Mouse (Mus musculus) hindbrain, embryonic 10.5 days (tissue): Measurements from ENCODE around the gene Cstf3. TPM values are rescaled to one million over a fixed set of nuclear protein-coding genes. Genes with fewer than 3 reads are reported as not detected.
A peak's percentile ranks its signal among the peaks of the same experiment; 100 is the strongest.
"Not testable (repeated sequence)": the region's sequence is repeated elsewhere in the genome, so short reads cannot be mapped to it uniquely, and the experiment has no call there.

Experiments
- DNase-seq: peaks from one replicate; pipeline ENCODE4 v3.0.0-alpha.2; 2017; ENCODE audit warnings: low spot score
- H3K27ac ChIP-seq: fragments of 300-500 bp; sonication (generic); 2 replicates; pipeline ENCODE4 v1.5.1; 2016; ENCODE audit warnings: mild to moderate bottlenecking, moderate library complexity
- H3K27me3 ChIP-seq: fragments of 300-500 bp; sonication (generic); 2 replicates; pipeline ENCODE4 v1.6.1; 2016; ENCODE audit warnings: mild to moderate bottlenecking; ENCODE audit not compliant: poor library complexity, insufficient read depth, severe bottlenecking
- H3K36me3 ChIP-seq: fragments of 300-500 bp; sonication (generic); 2 replicates; pipeline ENCODE4 v1.6.1; 2016; ENCODE audit warnings: mild to moderate bottlenecking, moderate library complexity
- H3K4me1 ChIP-seq: fragments of 300-500 bp; sonication (generic); replicated peaks from 2 replicates; pipeline ENCODE4 v1.6.1; 2016; ENCODE audit warnings: mild to moderate bottlenecking
- H3K4me3 ChIP-seq: fragments of 300-500 bp; sonication (generic); 2 replicates; pipeline ENCODE4 v1.5.1; 2016; ENCODE audit warnings: mild to moderate bottlenecking, moderate library complexity
- H3K9me3 ChIP-seq: fragments of 300-500 bp; sonication (generic); 2 replicates; pipeline ENCODE4 v1.6.1; 2016; ENCODE audit warnings: mild to moderate bottlenecking, moderate library complexity
- WGBS: fragments of 180-500 bp; shearing (Covaris S2); methylation state at CpG from one replicate; pipeline ENCODE4 v1.1.7; 2016; 5-methylcytosine and 5-hydroxymethylcytosine counted together
- polyA plus RNA-seq: library from polyadenylated mRNA; unstranded; fragments of >200 nt; fragmentation: Nextera tagmentation; extraction: Ambion mirVana; gene quantifications from 2 replicates; pipeline ENCODE4 v1.2.1, GENCODE M21; 2016

The Cstf3 gene
- 86.4 and 89.8 TPM in 2 replicates for polyA plus RNA-seq

DNA sequence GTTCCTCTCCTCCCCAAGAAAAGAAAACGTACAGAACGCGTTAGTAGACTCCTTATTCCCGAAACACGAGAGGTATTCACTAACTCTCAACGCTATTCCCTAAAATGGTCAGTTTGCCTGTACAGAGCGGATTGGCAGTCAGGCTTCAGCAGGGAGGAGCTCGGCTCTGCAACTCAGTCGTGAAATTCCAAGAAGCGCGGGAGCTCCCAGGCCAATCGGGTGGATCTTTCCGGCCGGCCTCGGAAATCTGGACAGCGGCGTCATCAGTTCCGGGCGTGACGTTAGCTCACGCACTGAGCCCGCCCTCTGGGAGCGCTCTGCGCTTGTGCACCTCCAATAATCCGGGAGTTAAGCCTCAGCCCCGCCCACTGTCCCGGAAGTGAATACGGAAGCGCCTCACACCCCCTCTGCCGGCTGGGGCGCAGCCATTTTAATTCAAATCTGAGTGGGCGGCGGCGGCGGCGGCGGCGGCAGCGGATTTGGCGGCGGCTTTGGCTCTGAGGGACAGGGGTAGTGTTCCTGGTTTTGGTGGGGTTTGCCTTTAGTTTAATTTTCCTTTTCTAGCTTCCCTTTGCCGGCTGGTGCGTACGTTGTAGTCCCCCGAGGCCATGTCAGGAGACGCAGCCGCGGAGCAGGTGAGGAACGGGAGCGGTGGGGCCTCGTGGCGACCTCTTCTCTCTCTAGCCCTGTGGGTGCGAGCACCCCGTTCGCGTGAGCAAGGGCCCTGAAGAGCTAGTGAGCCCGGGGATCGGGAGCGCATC lies at the start of gene Cstf3:
Gene Cstf3 (plus strand): TSS at position 456 of the 761 bp plus-strand sequence.
- peak; percentile 100 for DNase-seq
- Histone ChIP-seq H3K4me1 (peaks cover 21% of the 10 kb centered on the region), H3K9me3 (no peaks in the 10 kb centered on the region), H3K27ac (peak within 1 kb of the TSS; percentile 93), H3K27me3 (no peaks in the 10 kb centered on the region), H3K36me3 (peaks cover 7% of the 10 kb centered on the region; the same call in 1 of the 2 replicates), H3K4me3 (peak within 1 kb of the TSS; percentile 77)
- WGBS: under 1% methylated on average over 59 of the region's 59 CpGs

DNA sequence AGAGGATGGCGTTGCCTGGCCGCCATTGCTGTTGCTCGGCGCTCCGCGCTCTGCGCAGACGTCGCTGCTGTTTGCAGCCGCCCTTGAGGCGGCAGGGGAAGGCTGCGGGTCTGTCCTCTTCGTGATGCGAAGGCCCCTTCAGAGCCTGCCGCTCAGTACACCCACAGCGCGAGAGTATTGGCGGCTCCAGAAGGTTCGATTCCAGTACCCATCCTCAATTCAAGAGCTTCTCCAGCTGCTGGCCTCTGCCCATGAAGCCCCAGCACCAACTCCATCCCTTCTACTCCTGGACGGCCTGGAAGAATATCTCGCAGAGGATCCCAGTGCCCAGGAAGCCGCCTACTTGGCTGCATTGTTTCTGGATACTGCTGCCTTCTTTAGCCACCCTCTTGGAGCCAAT lies 33.6 kb upstream of the Cstf3 start:
- 91% methylated on average over 22 of the region's 22 CpGs for WGBS
- not testable (repeated sequence) for DNase-seq, H3K9me3 ChIP-seq, H3K36me3 ChIP-seq, H3K4me1 ChIP-seq, H3K27ac ChIP-seq, H3K27me3 ChIP-seq, H3K4me3 ChIP-seq

DNA sequence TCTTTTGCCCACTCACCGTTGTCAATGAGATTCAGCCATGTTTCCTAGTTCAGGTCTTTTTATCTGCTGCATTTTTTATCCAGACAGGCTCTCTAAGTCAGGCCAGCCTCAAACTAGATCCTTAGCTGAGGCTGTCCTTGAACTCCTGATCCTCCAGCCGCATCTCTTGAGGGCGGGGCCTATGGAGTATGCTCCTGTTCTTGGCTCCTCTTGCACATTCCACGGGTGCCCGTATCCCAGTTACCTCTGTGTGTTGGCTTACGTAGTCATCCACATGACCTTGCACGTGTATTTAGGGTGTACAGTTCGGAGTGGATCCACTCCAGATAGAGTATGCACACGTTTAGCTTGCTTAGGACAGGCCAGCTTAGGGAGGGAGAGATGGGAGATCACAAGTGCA lies 32.6 kb upstream of the Cstf3 start:
- Histone ChIP-seq H3K4me3 (no peak overlapping the region), H3K27me3 (no peaks in the 10 kb centered on the region), H3K4me1 (no peaks in the 10 kb centered on the region), H3K9me3 (no peaks in the 10 kb centered on the region), H3K36me3 (no peaks in the 10 kb centered on the region), H3K27ac (no peak overlapping the region)
- no peak for DNase-seq
- WGBS: 90% methylated on average over 9 of the region's 9 CpGs

DNA sequence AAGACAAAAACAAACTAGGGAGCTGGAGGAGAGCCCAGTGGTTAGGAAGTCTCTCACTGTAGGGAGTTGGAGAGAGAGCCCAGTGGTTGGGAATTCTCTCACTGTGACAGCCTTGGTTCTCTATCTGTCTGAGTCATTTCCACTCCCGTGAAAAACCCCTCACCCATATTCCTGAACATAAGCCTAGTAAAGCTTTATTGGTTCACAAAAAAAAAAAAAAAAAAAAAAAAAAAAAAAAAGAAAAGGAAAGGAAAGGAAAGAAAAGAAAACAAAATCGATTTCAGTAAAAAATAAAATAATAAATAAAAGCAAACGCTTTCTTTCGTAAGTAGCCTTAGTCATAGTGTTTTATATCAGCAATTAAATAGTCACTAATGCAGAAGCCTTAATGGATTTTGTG lies 32.0 kb upstream of the Cstf3 start:
- no peaks in the 10 kb centered on the region for H3K36me3 ChIP-seq
- 89% methylated on average over 4 of the region's 4 CpGs for WGBS
- H3K4me3 ChIP-seq: no peak overlapping the region

DNA sequence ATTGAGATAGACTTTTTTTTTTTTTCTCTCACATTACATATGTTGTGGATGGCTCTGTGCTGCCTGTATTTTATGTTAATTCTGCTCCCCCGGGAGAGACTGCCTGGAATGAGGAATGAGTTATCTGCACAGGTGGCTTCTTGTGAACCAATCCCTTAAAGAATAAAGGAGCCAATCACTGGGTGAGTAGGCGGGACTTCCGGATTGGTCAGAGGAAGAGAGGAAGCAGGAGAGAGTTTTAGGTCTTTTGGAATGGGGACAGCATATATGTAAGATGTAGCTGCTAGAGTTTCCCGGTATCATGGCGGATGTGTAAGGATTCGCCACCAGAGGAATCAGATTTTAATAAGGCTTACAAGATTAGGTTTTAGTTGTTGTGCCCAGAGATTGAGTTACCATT lies 31.4 kb upstream of the Cstf3 start:
- H3K36me3 ChIP-seq: no peaks in the 10 kb centered on the region
- H3K4me3 ChIP-seq: no peak overlapping the region
- 68% methylated on average over 6 of the region's 6 CpGs for WGBS
- H3K27me3 ChIP-seq: no peaks in the 10 kb centered on the region
- no peaks in the 10 kb centered on the region for H3K4me1 ChIP-seq
- H3K9me3 ChIP-seq: no peaks in the 10 kb centered on the region
- DNase-seq: no peak
- H3K27ac ChIP-seq: no peak overlapping the region

More for the DNA sequence above, 32.0 kb upstream of the Cstf3 start:
- Histone ChIP-seq H3K4me1 (no peaks in the 10 kb centered on the region), H3K9me3 (no peaks in the 10 kb centered on the region), H3K27me3 (no peaks in the 10 kb centered on the region), H3K27ac (no peak overlapping the region)
- DNase-seq: no peak

DNA sequence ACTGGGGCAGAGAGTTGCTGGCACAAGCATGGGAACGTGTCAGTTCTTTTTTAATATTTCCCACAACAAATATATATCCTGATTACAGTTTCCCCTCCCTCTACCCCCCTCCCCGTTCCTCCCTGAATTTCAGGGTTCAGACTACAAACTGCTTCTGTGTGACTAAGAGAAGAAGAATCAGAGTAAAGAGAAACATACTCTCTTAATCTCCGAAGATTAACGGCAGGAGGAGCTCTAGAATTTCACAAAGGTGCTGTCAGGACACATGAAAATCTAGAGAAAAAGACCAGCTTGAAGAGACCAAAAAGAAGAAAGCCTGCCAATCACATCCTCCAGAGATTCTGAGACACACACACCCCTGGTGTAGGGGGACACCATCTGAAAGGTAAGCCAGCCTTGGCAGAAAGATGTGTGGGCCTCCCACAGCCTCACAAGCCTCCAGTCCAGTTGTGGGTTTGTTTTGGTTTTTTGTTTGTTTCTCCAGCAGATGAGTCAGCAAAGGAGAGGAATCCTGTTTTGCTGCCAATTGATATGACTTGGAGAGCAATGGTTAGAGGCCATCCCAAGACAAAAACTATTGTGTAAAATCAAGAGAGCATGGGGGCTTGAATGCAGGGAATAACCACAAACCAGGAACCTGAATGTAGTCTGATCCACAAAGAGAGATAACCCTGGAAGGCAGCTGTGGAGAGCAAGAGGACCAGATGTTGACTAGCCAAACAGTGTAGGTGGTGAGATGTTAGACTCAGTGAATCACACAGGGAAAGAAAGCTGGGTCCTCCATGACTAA lies 30.5 kb upstream of the Cstf3 start:
- 92% methylated on average over 4 of the region's 4 CpGs for WGBS
- Histone ChIP-seq H3K27me3 (no peaks in the 10 kb centered on the region), H3K4me1 (no peaks in the 10 kb centered on the region), H3K4me3 (no peak overlapping the region), H3K9me3 (no peaks in the 10 kb centered on the region), H3K27ac (no peak overlapping the region), H3K36me3 (no peaks in the 10 kb centered on the region)
- no peak for DNase-seq

DNA sequence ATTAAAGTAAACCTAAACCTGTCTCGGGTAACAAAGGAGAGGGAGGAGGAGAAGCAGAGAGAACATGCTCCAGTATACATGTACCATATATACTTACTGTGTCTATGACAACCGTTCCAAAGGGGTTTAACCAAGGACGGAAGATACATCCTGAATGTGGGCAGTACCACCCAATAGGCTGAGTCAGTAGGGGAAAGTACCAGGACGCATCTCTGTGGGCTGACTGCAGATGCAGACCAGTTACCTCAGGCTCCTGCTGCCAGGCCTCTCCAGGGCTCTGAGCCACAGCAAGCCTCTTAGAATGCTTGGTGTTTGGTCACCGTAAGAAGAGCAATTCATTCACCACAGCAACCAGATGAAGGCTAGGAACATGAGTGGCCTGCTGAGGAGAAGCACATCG lies 28.9 kb upstream of the Cstf3 start:
- H3K4me3 ChIP-seq: no peak overlapping the region
- WGBS: 91% methylated on average over 6 of the region's 6 CpGs
- H3K4me1 ChIP-seq: no peaks in the 10 kb centered on the region
- H3K9me3 ChIP-seq: no peaks in the 10 kb centered on the region
- H3K36me3 ChIP-seq: no peaks in the 10 kb centered on the region
- DNase-seq: no peak
- H3K27ac ChIP-seq: no peak overlapping the region
- no peaks in the 10 kb centered on the region for H3K27me3 ChIP-seq

DNA sequence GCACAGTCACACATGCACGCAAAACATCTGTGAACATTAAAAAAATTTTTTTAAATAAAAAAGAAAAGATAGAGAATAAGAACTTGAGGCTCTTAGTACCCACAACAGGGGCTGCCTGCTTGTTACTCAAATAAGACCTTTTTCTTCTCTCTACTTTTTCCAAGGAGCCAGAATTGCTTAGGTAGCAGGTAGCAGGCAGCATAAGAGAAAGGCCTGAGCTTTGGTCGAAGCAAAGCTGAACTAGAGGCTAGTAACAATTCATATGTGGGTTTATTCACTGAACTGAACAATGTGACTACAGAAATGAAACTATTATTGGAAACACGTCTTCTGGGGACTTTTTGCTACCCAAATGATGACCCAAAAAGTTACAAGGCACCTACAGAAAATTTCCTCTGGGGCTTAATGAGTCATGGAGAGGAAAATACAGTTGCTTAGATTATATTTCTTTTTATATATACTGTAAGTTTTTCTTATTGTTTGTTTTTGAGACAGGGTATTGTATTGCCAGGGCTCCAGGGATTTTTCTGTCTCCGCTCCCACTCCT lies 28.3 kb upstream of the Cstf3 start:
- no peaks in the 10 kb centered on the region for H3K9me3 ChIP-seq
- H3K4me1 ChIP-seq: no peaks in the 10 kb centered on the region
- no peaks in the 10 kb centered on the region for H3K27me3 ChIP-seq
- 88% methylated on average over 4 of the region's 4 CpGs for WGBS
- H3K36me3 ChIP-seq: no peaks in the 10 kb centered on the region
- H3K4me3 ChIP-seq: no peak overlapping the region
- H3K27ac ChIP-seq: no peak overlapping the region
- DNase-seq: no peak

DNA sequence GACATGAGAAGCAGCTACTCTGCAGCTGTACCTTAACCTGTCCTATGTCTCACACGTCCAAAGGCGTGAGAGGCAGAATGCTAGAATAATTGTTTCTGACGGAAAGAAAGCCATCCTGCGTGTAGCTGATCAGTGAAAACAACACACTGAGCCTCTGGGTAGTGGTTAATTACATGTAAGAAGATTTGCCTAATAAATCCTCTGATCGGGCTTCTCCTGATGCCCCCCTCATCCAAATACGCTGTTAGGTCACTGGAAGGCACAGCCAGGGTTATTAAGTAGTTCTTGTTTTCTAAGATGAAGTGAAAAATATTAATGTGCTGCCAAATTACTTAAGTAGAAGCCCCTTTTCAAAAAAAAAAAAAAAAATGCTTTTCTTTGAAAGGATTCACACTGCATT lies 18.3 kb upstream of the Cstf3 start:
- DNase-seq: no peak
- Histone ChIP-seq H3K27ac (no peak overlapping the region), H3K27me3 (no peaks in the 10 kb centered on the region), H3K9me3 (no peaks in the 10 kb centered on the region), H3K36me3 (no peaks in the 10 kb centered on the region), H3K4me1 (no peaks in the 10 kb centered on the region), H3K4me3 (no peak overlapping the region)
- WGBS: 82% methylated on average over 6 of the region's 6 CpGs

DNA sequence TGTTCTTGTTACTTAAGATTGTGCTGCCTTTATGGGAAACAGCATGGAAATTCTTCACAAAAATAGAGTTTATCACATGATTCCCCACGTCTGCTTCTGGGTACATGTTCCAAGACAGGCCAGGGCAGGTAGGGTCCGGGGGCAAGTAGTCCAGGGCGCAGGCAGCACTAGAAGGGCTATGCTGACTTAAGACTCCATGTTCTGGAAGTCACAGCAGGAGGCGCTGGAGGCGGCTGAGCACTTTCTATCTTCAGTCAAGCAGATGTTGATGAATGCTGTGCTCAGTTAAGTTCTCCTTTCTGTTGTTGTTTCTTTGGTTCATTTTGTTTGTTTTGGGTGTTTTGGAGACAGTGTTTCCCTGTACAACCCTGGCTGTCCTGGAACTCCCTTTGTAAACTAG lies 14.1 kb upstream of the Cstf3 start:
- 72% methylated on average over 5 of the region's 5 CpGs for WGBS
- no peaks in the 10 kb centered on the region for H3K27me3 ChIP-seq
- no peak overlapping the region for H3K4me3 ChIP-seq
- H3K4me1 ChIP-seq: no peaks in the 10 kb centered on the region
- no peaks in the 10 kb centered on the region for H3K36me3 ChIP-seq
- no peaks in the 10 kb centered on the region for H3K9me3 ChIP-seq
- DNase-seq: no peak
- no peak overlapping the region for H3K27ac ChIP-seq

DNA sequence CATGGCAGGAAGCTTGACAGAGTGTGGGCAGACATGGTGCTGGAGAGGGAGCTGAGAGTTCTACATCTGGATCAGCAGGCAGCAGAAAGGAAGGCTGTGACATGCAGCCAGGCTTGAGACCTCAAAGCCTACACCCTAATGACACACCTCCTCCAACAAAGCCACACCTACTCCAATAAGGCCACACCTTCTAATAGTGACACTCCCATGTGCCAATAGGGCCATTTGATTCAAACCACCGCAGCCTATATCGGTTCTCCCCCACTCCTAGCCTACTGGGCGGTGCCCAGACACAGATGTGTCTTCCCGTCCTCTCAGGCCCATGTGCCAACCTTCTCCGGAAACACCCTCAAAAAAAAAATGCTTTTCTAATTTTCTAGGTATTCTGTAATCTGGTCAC lies 12.3 kb upstream of the Cstf3 start:
- Histone ChIP-seq H3K9me3 (no peaks in the 10 kb centered on the region), H3K27ac (no peak overlapping the region), H3K4me3 (no peak overlapping the region), H3K36me3 (no peaks in the 10 kb centered on the region), H3K27me3 (no peaks in the 10 kb centered on the region), H3K4me1 (no peaks in the 10 kb centered on the region)
- DNase-seq: no peak
- 65% methylated on average over 5 of the region's 5 CpGs for WGBS

DNA sequence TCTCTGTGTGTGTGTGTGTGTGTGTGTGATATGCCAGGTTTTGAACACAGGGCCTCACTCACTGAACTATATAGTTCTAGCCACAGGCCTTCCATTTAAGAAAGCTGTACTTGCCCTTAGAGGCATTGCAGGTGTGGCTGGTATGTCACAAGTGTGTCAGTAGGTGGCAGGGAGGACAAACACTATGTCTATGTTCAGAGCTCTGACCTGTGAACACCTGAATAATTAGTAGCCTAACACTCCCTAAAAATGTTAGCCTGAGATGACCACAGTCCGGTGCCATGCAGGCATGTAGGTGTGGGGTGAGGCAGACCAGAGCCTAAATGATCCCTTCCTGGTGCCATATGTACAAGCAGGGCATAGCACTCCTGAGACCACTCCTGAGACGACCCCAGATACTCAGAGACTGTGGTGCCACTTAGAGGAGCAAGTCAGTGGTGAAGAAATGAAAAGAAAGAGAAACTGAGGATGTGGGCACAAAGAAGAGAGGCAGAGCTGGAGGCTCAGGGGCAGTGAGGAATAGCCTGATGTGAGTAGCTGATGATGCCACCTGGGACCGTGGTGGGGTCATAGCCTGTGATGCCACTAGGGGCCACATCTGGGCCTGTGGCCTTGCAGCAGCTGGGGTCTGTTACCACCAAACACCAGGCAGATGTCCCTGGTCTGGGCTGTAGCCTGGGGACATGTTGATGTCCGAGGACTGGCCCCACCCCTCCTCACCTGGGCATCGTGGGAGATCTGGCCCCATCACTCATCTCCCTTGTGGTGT lies 11.3 kb upstream of the Cstf3 start:
- no peaks in the 10 kb centered on the region for H3K4me1 ChIP-seq
- no peaks in the 10 kb centered on the region for H3K9me3 ChIP-seq
- H3K36me3 ChIP-seq: no peaks in the 10 kb centered on the region
- no peaks in the 10 kb centered on the region for H3K27me3 ChIP-seq
- H3K27ac ChIP-seq: no peak overlapping the region
- 69% methylated on average over 5 of the region's 5 CpGs for WGBS
- no peak overlapping the region for H3K4me3 ChIP-seq
- no peak for DNase-seq
